Mouse (Mus musculus): ENCODE measurements at regions not wholly inside any gene's neighbourhood (a gene's known extent, or its start where the extent isn't known, plus 50 kb on each side); places are given as distances from the start of the nearest gene placed in this dataset.

GRCm38 (mm10) chr7:35857693-35858092, 54.9 kb upstream of the Zfp507 start:
- in situ Hi-C loops (cut with MboI; ENCODE audit: low pct_unique_long_range_greater_than_20kb): loop anchor here (5.0 to 10.0 kb wide), 2 partner anchors 95 to 173 kb away; no protein-coding TSS in a partner anchor
- TF ChIP-seq CTCF (IDR thresholded peaks at IDR 0.05): no peak
- POLR2A ChIA-PET: no interaction called here
- ATAC-seq (no peak), DNase-seq (ENCODE audit: low read depth, low spot score) (no peak)
- peaks cover 12% of the 10 kb centered on the region for H3K27me3 ChIP-seq
- CTCF ChIA-PET: interaction anchor here (1.4 kb wide), 1 partner anchor 89 kb away, joined by 3 read pairs; no protein-coding TSS in a partner anchor

Data from Patski (cell line).